Mouse (Mus musculus) heart, postnatal 0 days (tissue): ENCODE measurements at regions not wholly inside any gene's neighbourhood (a gene's known extent, or its start where the extent isn't known, plus 50 kb on each side); places are given as distances from the start of the nearest gene placed in this dataset.

ENCODE experiments used
- ATAC-seq: fragments of 200-750 bp; cut with Nextera tagmentation; 2 replicates; pipeline ENCODE4 v1.8.0; 2017; ENCODE audit warnings: low read depth, moderate number of reproducible peaks, moderate library complexity; ENCODE audit not compliant: insufficient read depth
- DNase-seq: peaks from one replicate; pipeline ENCODE4 v3.0.0-alpha.2; 2016; ENCODE audit warnings: low spot score
- H3K27ac ChIP-seq: fragments of 300-500 bp; sonication (generic); 2 replicates; pipeline ENCODE4 v1.5.1; 2014; ENCODE audit warnings: low read depth, mild to moderate bottlenecking
- H3K27me3 ChIP-seq: fragments of 300-500 bp; sonication (generic); 2 replicates; pipeline ENCODE4 v1.6.1; 2014; ENCODE audit warnings: low read length, mixed read lengths; ENCODE audit not compliant: control insufficient read depth, insufficient read depth
- H3K36me3 ChIP-seq: fragments of 300-500 bp; sonication (generic); replicated peaks from 2 replicates; pipeline ENCODE4 v1.6.1; 2014; ENCODE audit warnings: low read length, mixed read lengths; ENCODE audit not compliant: control insufficient read depth, insufficient read depth
- H3K4me1 ChIP-seq: fragments of 300-500 bp; sonication (generic); 2 replicates; pipeline ENCODE4 v1.6.1; 2014; ENCODE audit warnings: antibody characterized with exemption; ENCODE audit not compliant: control insufficient read depth, insufficient read depth
- H3K4me2 ChIP-seq: fragments of 300-500 bp; sonication (generic); 2 replicates; pipeline ENCODE4 v1.6.1; 2014; ENCODE audit warnings: low read depth, mild to moderate bottlenecking, low read length, moderate library complexity
- H3K4me3 ChIP-seq: fragments of 300-500 bp; sonication (generic); 2 replicates; pipeline ENCODE4 v1.5.1; 2014; ENCODE audit warnings: low read depth, low read length
- H3K9ac ChIP-seq: fragments of 300-500 bp; sonication (generic); replicated peaks from 2 replicates; pipeline ENCODE4 v1.6.1; 2014; ENCODE audit warnings: low read depth, low read length, mixed read lengths
- H3K9me3 ChIP-seq: fragments of 300-500 bp; sonication (generic); replicated peaks from 2 replicates; pipeline ENCODE4 v1.6.1; 2016; ENCODE audit warnings: low read length; ENCODE audit not compliant: control insufficient read depth
- CTCF ChIP-seq: IDR thresholded peaks from 2 replicates; pipeline ENCODE4 v1.5.1; 2016; ENCODE audit warnings: antibody characterized with exemption, control low read depth, low read depth
- EP300 ChIP-seq: IDR thresholded peaks from 2 replicates; pipeline ENCODE4 v1.6.1; 2016; ENCODE audit warnings: antibody characterized with exemption, low read depth
- WGBS: fragments of 180-500 bp; shearing (Covaris S2); extraction: QIAGEN DNeasy Blood & Tissue Kit; methylation state at CpG from one replicate; pipeline ENCODE4 v1.1.7; 2014; 5-methylcytosine and 5-hydroxymethylcytosine counted together

DNA sequence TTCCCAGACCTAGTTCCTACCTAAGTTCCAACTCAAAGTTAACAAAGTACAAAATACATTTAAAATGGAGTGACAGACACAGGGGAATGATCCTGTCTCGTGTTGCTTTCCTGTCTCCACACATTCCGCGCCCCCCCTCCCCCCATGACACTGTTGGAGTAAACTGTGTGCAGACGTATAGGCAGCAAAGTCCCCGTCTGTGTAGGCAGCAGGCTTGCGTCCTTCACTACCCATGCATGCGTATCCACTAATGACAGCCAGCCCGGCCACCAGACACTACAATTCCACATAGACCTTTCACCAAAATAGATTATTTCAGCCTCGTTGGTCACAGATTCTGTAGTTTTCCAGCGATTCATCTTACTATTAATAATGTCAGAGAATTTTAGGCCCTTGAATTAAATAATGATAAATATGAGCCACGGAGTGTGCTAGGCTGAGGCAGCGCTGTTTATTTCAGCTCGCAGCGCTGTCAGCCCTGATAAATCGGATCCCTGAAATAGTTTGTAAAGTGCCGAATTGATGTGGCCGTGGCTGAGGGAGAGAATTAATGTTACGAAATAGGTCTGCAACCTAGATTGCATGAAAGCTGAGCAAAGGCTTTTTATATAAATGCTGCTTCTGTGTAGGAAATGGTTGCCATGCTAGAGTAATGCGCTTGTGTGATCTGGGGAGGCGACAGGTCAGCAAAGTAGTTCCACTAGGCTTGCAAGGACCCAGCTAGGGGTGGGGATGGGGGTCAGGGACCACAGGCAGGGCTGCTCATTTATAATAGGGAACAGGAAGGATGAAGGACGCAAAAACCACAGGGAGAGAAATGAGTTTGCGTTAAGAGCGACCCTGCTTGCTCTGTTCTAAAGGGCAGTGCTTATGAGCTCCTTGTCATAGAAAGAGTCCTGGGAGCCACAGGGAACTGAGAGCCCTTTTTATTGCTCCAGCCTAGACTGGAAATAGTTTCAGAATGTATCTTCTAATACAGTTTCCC lies 336.7 kb upstream of the Pfkp start:
- Histone ChIP-seq H3K27me3 (no peaks in the 10 kb centered on the region), H3K27ac (no peak overlapping the region), H3K4me1 (no peaks in the 10 kb centered on the region), H3K4me3 (no peak overlapping the region), H3K36me3 (no peaks in the 10 kb centered on the region), H3K4me2 (no peak overlapping the region), H3K9me3 (no peaks in the 10 kb centered on the region), H3K9ac (no peak overlapping the region)
- ATAC-seq: no peak
- WGBS: 74% methylated on average over 23 of the region's 23 CpGs
- DNase-seq: no peak
- TF ChIP-seq EP300: no peak
- no peak for TF ChIP-seq CTCF

- Histone ChIP-seq H3K4me1 (no peaks in the 10 kb centered on the region), H3K36me3 (no peaks in the 10 kb centered on the region), H3K4me3 (no peak overlapping the region), H3K27me3 (no peaks in the 10 kb centered on the region), H3K9ac (no peak overlapping the region), H3K27ac (no peak overlapping the region), H3K4me2 (no peak overlapping the region), H3K9me3 (no peaks in the 10 kb centered on the region)
- WGBS: 67% methylated on average over 3 of the region's 3 CpGs
- no peak for DNase-seq
- ATAC-seq: no peak
- TF ChIP-seq CTCF (no peak), EP300 (no peak)
Measured at GRCm38 (mm10) chr13:6955713-6956112, 307.1 kb upstream of the Pfkp start.

DNA sequence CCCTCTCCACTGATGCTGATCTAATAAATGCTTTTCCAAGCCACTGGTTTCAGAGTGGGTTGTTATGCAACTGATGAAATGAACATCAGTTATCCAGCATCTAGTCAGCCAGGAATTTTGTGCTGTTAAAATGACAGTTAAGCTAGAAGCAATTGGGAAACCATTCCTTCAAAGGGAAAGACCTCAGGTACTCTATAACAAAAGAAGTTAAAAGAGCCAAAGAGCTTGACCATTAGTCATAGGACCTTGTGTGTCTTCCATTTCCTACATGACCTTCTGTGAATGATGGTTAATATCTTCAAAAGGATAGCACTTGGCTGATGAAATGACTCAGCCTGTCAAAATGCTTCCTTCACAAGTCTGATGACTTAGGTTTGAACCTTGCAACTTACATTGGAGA lies 275.6 kb upstream of the Pfkp start:
- Histone ChIP-seq H3K9ac (no peak overlapping the region), H3K4me2 (no peak overlapping the region), H3K9me3 (no peaks in the 10 kb centered on the region), H3K4me1 (no peaks in the 10 kb centered on the region), H3K27me3 (no peaks in the 10 kb centered on the region), H3K4me3 (no peak overlapping the region), H3K36me3 (no peaks in the 10 kb centered on the region), H3K27ac (no peak overlapping the region)
- ATAC-seq (no peak), DNase-seq (no peak)
- no peak for TF ChIP-seq EP300
- no peak for TF ChIP-seq CTCF

DNA sequence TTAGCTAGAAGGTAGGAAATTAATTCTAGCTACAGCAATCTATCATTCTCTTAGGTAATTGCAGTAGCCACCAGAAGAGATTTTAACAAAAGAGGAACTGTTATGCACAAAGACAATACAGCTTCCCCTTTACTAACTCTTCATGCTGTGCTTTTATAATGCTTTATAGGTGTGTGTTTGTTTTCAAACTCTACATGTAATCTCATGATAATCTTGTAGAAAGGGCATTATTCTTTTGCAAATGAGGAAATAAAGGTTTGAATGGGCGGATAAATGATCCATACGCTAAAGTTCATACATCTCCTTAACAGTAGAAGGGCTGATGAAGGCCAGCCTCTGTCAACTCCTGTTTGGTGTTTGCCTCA lies 273.8 kb upstream of the Pfkp start:
- H3K4me2 ChIP-seq: no peak overlapping the region
- H3K4me1 ChIP-seq: no peaks in the 10 kb centered on the region
- no peaks in the 10 kb centered on the region for H3K27me3 ChIP-seq
- 62% methylated on average over 2 of the region's 2 CpGs for WGBS
- H3K4me3 ChIP-seq: no peak overlapping the region
- ATAC-seq (no peak), DNase-seq (no peak)
- no peak overlapping the region for H3K27ac ChIP-seq
- no peak overlapping the region for H3K9ac ChIP-seq
- no peaks in the 10 kb centered on the region for H3K36me3 ChIP-seq
- H3K9me3 ChIP-seq: no peaks in the 10 kb centered on the region
- TF ChIP-seq EP300 (no peak), CTCF (no peak)

GRCm38 (mm10) chr13:6921691-6922356 lies 273.2 kb upstream of the Pfkp start:
- DNase-seq (no peak), ATAC-seq (no peak)
- Histone ChIP-seq H3K27ac (no peak overlapping the region), H3K9me3 (no peaks in the 10 kb centered on the region), H3K4me2 (peak overlapping the region; percentile 25; the same call in 1 of the 2 replicates), H3K36me3 (no peaks in the 10 kb centered on the region), H3K9ac (no peak overlapping the region), H3K27me3 (no peaks in the 10 kb centered on the region), H3K4me1 (no peaks in the 10 kb centered on the region), H3K4me3 (no peak overlapping the region)
- 30% methylated on average over 6 of the region's 6 CpGs for WGBS
- no peak for TF ChIP-seq CTCF
- no peak for TF ChIP-seq EP300
